Mouse (Mus musculus) thymus, adult 2 months (tissue): ENCODE results near the gene Htra2.

Experiments
- CTCF ChIP-seq: fragments of 200-500 bp; IDR thresholded peaks from 2 replicates; pipeline ENCODE4 v1.5.1; 2012; ENCODE audit warnings: mild to moderate bottlenecking, control low read depth, low read length, moderate library complexity, borderline replicate concordance; ENCODE audit not compliant: control insufficient read depth, poor library complexity, insufficient read depth; ENCODE audit errors: extremely low read depth
- POLR2A ChIP-seq: fragments of 200-500 bp; IDR thresholded peaks from 2 replicates; pipeline ENCODE4 v1.6.1; 2012; ENCODE audit warnings: mild to moderate bottlenecking, low read length, control low read depth, moderate library complexity; ENCODE audit not compliant: control insufficient read depth, poor library complexity, insufficient read depth; ENCODE audit errors: extremely low read depth

- TF ChIP-seq CTCF (no peak), POLR2A (no peak)
Measured at GRCm38 (mm10) chr6:83083497-83083896, 28.4 kb upstream of the Htra2 start.
